Mouse (Mus musculus): ENCODE results near the gene Grm1. TPM values are rescaled to one million over a fixed set of nuclear protein-coding genes. Genes with fewer than 3 reads are reported as not detected.

The Grm1 gene
- total RNA-seq, 2 experiments from 2014 or later = 22.6 to 25.4 TPM

DNA sequence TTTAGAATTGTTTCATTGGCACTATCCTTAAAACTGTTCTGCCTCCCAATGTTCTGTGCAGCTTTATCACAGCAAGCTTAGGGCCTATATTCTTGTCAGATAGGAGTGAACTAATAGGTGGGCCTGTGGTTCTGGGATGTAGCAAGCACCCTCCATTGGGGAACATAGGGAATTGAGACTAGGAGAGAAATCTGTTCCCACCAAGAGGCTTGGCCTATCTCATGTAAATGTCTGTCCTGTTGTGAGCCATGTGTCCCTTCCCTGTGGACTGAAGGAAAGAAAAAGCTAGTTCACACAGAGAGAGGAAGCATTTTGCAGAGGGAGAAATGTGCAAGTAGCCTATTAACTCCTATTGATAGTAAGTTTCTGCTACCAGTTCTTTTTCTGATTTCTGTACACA, 246.8 kb downstream of the Grm1 start:
- intact Hi-C loops (cut with DNase I) = no loop called here
- DNase-seq = no peak

DNA sequence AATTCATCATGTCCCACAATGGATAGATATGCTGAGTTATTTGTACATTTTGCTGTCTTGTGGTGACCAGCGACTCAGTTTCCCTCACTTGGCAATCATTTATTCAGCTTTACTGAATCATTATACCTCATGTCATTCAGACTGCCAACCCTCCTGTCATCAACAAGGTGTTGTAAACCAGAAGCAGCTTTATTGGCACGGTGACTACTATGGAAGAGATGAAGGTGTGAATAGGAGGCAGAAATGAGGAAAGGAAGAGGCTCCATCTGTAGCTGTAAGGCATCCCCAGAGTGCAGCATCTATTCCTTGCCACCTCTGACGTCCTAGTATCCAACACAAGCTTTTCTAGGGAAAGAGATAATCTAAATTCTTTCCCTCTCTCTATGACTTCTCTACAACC, 247.3 kb downstream of the Grm1 start:
- DNase-seq = no peak
- intact Hi-C loops (cut with DNase I) = no loop called here

DNA sequence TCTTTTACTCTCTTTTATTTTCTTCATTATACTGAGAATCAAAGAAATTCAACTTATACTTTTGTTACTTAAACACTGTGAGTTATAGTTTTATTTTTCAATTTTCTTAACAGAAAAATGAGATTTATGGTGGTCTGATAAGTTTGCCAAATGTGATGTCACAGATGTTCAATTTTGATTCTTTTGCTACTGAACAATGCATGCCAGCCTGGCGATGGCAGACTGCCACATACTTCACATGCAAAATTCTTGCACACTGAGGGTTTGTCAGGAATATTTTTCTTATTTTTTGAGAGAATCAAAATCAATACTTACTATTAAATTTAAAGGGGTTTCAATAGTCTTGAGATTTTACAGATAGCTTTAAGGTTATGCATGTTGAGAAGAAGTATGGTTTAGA, 251.0 kb downstream of the Grm1 start:
- intact Hi-C loops (cut with DNase I) = no loop called here
- no peak for DNase-seq

DNA sequence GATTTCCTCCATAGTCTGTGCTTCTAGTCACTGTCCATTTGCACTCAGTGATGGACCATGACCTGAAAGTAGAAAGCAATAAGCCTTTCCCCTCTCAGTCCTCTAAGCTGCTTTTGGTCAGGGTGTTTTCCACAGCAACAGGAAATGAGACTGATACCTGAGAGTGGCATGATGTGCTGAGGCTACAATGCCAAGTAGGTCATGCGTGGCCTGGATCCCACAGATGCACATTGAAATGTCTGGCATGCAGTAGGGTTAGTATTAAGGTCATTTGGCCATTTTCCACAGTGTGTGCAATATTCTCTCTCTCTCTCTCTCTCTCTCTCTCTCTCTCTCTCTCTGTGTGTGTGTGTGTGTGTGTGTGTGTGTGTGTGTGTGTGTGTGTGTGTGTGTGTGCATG, 254.8 kb downstream of the Grm1 start:
- peak; percentile 11 for DNase-seq
- intact Hi-C loops (cut with DNase I) = no loop called here

DNA sequence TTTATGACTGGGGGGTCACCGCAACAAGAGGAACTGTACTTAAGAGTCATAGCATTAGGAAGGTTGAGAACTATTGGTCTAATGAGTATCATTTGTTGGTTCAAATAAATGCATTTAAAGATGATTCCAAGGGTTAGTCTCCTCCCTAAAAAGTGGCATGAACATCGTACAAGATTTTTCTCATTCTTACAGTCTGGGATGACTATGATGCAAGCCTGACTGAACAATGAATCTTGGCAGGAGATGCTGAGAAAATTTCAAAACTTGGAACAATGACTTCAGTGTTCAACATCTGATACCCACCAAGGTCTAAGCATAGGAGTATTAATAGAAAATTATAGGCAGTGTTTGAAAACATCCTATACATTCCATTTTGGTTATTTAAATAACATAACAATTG, 264.1 kb downstream of the Grm1 start:
- no peak for DNase-seq
- intact Hi-C loops (cut with DNase I) = no loop called here

DNA sequence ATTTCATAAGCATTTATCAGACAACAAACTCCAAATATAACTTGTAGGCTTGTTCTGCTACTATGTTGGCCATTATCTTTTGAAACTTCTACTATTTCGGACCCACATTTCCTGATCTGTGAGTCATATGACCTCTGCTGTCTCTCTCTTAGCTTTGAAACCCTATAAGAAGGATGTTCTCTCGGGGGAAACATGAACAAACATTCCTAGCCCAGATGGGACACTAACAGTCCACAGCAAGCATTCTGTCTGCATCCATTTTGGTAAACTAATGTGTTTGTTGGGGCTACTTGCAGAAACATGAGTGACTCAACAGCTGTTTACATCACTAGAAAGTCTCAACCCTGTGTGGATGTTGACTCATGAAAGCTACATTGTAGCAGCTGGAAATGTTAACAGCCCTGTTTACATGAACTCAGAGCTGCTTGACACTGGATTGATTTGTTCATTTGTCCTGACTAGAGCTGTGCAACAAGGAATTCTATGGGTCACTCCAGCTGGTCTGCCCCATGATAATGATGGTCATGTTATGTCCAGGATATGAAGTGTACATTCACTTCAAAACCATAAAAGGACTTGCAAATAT, 267.4 kb downstream of the Grm1 start:
- DNase-seq = no peak
- intact Hi-C loops (cut with DNase I) = no loop called here

DNA sequence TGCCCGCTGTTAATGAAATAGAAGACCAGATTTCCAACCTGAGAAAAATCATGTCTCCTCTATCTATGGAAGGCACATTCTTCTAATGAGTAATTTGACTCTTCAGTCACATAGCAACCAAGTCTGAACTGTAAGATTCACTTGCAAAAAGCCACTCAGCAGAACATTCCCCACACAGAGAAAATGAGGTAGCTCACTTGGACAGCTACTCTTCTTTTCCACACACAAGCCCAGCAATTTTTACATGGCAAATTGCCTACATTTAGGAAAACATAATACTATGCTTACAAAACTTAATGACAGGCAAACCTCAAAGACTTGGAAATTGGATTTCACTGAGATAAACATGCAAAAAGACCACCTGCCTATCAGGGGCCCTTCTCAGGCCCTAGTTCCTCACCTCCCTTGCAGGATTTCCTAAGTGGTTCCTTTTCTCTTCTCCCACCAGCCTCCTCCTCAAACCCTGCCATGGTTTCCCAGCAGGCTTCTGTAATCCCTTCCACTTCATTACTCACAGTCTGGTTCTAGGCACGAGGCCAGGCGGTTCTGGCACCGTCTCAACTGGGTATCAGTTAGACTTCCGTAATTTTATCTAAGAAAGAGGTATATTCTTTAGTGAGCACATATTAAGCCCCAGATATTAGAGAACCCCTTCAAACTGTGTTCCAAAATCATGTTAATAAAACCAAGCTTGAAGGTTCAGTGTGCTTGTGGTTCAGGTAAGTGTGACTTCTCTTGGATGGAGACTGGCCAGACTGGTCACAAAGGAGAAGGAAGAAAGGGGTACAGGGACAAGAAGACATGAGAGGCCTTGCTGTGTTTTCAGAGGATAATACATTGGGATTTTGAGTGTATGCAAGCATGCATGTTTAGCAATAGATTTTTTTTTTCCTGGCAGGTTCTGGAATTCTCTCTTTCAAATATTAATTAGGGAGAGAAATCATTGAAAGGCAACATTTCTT, 269.1 kb downstream of the Grm1 start:
- peak; percentile 76 for DNase-seq
- intact Hi-C loops (cut with DNase I) = no loop called here

DNA sequence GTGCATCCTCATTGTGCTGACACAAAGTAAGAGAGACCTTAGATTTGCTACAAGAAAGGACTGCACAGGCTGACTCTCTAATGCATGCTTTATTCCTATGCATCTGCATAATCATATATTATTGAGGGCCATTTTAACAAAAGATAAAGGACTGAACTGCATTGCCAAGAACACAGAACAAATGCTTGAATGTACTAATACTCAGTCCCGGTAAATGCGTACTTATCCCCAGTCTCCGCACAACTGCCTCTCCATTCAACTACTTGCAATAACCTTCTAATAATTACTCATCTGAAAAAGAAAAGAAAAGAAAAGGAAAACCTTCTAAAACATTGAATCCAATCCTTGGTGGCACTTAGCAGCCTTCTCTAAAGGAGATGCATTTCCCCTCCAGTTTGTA, 272.4 kb downstream of the Grm1 start:
- DNase-seq = no peak

DNA sequence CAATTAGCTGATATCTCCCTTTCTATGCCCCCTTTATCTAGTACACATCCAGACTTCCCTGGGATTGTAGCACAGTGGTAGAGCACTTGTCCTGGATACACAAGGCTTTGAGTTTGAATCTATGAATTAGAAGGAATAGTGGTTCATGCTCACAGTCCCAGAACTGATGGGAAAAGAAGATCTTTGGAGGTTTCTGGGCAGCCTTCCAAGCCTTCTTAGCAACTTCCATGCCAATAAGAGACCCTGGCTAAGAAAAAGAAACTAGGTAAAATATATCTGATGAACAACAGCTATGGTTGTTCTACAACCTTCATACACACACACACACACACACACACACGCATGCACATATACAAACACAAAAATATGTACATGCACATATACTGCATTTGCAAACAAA, 286.8 kb downstream of the Grm1 start:
- DNase-seq = peak; percentile 8
- intact Hi-C loops (cut with DNase I) = no loop called here

More for the DNA sequence above, 272.4 kb downstream of the Grm1 start:
- intact Hi-C loops (cut with DNase I) = no loop called here

DNA sequence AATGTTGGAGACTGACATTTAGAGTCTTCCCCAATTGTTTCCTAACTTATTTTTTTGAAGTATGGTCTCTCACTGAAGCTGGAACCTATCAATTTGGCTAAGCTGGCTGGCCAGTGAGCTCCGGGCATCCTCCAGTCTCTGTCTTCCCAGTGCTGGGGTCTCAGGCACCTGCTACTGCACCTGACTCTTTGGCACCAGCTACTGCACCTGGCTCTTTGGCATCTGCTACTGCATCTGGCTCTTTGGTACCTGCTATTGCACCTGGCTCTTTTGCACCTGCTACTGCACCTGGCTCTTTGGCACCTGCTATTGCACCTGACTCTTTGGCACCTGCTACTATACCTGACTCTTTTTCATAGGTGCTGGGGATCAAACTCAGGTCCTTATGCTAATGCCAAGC, 291.7 kb downstream of the Grm1 start:
- intact Hi-C loops (cut with DNase I) = no loop called here
- peak; percentile 4 for DNase-seq

DNA sequence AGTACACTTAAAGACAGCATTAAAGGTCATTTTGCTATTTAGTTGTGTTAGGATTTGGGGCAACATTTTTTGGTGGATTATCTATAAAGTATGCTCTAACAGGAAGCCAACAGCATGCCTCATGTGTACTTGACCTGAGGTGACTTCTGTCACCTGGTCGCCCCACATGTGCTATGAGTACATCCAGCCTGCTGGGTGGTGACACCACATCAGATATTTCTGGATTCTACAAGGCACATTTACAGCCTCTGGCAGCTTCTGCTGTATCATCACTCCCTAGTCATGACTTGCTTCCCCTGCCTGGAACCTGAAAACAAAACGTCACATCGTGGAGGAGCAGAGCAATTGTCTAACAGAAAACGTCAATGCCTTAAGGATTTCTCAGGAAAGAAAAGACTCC, 292.2 kb downstream of the Grm1 start:
- intact Hi-C loops (cut with DNase I) = no loop called here
- no peak for DNase-seq

DNA sequence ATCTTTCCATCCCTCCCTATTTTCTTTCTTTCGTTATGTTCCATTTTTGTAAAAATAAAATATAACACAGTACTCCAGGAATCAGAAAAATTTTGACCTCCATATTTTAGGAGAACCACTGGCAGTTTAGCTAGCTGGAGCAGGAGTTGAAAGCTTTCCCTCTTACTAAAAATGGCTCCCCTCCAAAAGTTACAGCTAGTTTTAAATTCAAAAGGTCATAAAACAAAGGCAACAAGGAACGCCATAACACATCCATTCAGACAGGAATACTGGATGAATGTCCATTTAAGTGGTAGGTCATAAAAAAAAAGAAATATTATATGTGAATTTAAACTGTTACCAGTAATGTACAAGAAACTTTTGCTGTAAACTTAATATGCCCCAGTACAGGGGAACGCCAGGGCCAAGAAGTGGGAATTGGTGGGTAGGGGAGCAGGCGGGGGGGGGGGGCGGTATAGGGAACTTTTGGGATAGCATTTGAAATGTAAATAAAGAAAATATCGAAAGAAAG, 294.2 kb downstream of the Grm1 start:
- intact Hi-C loops (cut with DNase I) = no loop called here
- no peak for DNase-seq

DNA sequence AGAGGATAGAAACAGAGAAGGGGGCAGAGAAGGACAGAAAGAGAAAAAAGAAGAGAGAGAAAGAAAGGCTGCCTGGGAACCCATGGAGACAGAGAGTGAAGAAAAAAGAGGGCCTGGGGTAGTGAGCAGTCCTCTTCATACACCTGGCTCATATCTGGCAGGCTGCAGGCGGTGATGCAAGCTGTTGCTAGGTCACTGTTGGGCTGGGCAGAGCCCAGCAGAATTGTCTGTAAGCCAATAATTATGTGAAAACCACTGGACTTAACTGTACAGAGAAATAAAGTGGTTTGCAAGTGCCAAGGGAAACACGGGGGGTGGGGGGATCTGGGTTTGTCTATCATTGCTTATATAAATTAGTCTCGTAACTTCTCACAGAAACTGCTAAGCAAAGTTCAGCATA, 297.0 kb downstream of the Grm1 start:
- DNase-seq = no peak
- intact Hi-C loops (cut with DNase I) = no loop called here

DNA sequence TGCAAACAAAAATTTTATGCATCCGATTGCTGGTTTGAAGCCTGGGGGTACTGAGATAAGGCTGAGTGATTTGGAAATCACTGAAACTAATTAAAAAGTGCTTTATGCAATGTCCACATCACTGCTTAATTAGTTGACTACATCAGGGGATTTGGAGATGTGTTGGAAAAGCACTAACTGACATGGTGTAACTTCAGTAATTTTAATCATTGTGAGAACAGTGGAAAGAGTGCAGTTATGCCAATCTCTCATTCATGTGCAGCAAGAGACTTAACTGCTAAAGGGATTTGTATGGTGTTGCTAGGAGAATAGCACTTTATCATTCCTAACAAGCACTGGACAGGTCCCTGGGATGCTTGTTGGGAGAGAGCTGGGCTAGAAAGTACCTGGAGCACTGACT, 307.3 kb downstream of the Grm1 start:
- intact Hi-C loops (cut with DNase I) = no loop called here
- no peak for DNase-seq

DNA sequence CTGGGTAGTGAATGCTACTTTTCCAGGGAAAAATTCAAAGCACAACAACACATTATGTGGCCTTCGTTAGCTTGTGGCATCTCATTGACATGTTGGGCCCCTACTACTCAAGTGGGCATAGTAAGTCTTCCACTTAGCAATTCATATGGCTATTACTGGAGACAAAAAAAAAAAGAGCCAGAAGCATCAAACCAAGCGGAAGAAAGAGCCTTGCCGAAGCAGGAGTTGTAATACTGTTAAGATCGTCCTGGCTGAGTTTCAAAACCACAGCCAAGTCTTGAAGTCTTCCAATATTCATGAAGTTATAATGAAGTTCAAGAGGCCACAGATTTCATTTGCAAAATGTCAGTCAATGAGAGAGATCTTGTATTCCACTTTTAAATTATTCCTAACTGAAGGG, 319.1 kb downstream of the Grm1 start:
- intact Hi-C loops (cut with DNase I) = no loop called here
- DNase-seq = peak; percentile 2

DNA sequence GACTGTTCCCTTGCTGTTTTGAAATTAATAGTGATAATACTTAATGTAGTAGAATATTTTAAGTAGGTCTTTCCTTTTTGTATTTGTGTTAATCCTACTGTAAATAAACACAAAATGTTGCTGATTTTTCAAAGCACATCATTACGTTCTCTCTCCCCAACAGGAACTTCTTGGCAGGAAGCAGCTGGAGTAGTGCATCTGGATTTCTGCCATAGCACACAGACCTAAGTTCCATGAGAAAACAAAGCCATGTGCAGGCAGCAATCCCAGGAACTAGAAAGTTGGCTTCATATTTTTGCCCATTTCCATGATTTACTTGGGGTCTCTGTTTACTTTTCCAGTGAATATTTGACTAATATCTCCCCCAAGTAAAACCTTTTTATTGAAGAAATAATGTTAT, 320.9 kb downstream of the Grm1 start:
- intact Hi-C loops (cut with DNase I) = no loop called here

DNA sequence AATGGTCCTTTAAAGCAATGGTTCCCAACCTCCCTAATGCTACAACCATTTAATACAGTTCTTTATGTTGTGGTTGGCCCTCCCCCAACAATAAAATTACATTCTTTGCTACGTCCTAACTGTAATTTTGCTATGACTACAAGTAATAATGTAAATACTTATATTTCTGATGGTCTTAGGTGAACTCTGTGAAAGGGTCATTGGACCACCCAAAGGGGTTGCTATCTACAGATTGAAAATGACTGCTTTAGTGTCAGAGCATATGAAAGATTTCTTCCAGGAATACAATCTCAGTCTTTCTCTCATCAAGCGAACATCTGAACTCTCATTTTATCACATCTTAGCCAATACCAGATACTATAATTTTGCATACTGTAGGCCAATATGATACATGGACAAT, 321.4 kb downstream of the Grm1 start:
- no peak for DNase-seq
- intact Hi-C loops (cut with DNase I) = no loop called here

More for the DNA sequence above, 320.9 kb downstream of the Grm1 start:
- peak; percentile 1 for DNase-seq

DNA sequence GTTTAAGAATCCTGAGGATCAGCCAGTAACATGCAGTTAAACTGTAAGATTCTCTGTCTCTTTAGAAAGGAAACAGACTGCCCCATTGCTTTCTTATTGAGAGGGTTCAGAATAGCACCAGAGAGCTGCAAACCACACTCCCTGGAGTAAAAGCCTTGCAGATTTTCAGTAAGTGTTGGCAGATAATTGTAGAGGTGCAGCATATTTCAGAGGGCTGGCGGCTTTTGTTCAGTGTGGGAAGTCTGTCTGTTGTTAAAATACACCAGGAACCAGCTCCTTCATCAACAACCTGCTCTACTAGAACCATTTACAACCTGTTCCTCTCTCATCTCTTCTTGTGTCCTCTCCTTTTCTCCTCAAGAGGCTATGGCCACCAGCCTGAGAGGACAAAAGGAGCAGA, 331.1 kb downstream of the Grm1 start:
- no peak for DNase-seq

DNA sequence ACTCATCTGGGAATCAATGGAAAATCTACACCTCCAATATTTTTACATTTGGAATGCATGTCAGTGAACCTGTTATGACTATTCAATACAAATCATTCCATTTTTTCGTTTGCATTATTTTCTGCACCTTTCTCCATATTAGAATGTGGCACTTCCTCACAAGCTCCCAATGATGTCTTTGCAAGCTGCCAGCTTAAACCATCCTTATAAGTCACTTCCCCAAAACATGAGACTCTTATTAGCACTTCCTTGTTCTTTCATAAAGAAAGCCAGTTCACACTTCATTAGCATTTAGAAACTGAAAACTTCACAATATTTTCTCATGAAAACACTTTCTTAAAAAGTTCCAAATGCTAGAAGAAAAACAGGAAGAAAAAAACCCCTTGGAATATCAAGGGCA, 338.1 kb downstream of the Grm1 start:
- DNase-seq = no peak
- intact Hi-C loops (cut with DNase I) = no loop called here

More for the DNA sequence above, 331.1 kb downstream of the Grm1 start:
- intact Hi-C loops (cut with DNase I) = no loop called here

DNA sequence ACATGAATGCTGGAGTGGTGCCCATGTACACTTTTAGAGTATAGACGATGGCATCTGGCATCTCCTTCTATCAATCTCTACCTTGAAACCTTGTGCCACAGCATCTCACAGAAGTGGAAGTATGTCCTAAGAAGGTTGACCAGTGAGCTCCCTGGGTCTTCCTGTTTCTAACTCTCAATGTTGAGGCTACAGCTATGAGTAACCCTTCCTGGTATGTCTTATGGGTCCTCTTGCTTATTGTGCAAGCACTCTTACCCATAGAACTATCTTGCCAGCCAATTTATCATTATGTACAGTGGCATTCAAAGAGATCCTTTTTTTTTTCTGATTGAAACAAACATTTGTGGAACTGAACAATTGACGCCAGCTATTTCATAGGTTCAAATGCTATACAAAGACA, 340.0 kb downstream of the Grm1 start:
- intact Hi-C loops (cut with DNase I) = no loop called here
- no peak for DNase-seq

DNA sequence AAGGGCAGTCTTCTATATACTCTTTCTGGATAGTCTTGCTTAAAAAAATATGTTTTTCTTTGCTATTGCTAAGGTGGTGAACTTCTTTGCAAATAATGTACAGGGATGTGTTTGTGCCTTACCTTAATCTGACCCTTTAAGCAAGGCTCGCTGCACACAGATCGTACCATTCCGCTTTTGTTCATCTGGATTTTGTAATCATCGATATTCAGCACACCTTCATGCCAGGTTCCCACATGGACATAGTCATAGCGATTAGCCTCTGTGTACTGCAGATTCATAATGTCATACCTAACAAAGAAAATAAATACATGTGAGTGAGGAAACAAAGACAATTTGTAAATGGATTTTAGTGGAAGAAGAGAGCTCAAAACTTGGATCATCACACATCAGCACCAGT, 340.8 kb downstream of the Grm1 start:
- no peak for DNase-seq
- intact Hi-C loops (cut with DNase I) = no loop called here

DNA sequence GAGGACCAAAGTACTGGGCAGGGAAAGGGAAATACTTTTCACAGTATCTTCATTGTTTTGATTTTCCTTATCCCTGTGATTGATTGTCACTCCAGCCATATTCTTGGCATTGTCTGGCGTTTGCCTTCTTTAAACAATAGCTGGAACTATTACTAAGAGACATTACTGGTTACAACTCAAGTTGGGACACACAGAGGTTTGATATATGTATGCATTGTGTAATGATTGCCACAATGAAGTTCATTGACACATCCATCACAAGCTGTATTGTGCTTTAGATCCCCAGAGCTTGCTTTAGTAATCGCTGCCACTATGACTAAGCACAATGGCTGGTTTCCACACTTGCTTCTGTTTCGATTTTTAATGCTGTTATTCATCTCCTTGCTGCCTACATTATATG, 341.4 kb downstream of the Grm1 start:
- intact Hi-C loops (cut with DNase I) = no loop called here
- DNase-seq = no peak
